Mouse (Mus musculus) kidney, embryonic 14.5 days (tissue): ENCODE data around the gene Rpl9. TPM values are rescaled to one million over a fixed set of nuclear protein-coding genes. Genes with fewer than 3 reads are reported as not detected.

Source experiments
- ATAC-seq: fragments of 200-750 bp; cut with Nextera tagmentation; 2 replicates; pipeline ENCODE4 v1.8.0; 2017; ENCODE audit warnings: moderate number of reproducible peaks, mild to moderate bottlenecking, moderate TSS enrichment, moderate library complexity; ENCODE audit not compliant: low FRiP score, low TSS enrichment
- H3K27ac ChIP-seq: fragments of 300-500 bp; sonication (generic); 2 replicates; pipeline ENCODE4 v1.5.1; 2014; ENCODE audit warnings: low read depth, mild to moderate bottlenecking, low read length, moderate library complexity, mixed read lengths
- H3K27me3 ChIP-seq: fragments of 300-500 bp; sonication (generic); 2 replicates; pipeline ENCODE4 v1.6.1; 2014; ENCODE audit warnings: mild to moderate bottlenecking, low read length; ENCODE audit not compliant: control insufficient read depth, insufficient read depth
- H3K36me3 ChIP-seq: fragments of 300-500 bp; sonication (generic); 2 replicates; pipeline ENCODE4 v1.6.1; 2014; ENCODE audit warnings: low read length, mixed read lengths; ENCODE audit not compliant: control insufficient read depth, insufficient read depth
- H3K4me1 ChIP-seq: fragments of 300-500 bp; sonication (generic); 2 replicates; pipeline ENCODE4 v1.6.1; 2014; ENCODE audit warnings: low read length, mixed read lengths; ENCODE audit not compliant: control insufficient read depth, insufficient read depth
- H3K4me2 ChIP-seq: fragments of 300-500 bp; sonication (generic); replicated peaks from 2 replicates; pipeline ENCODE4 v1.6.1; 2014; ENCODE audit warnings: low read depth, mild to moderate bottlenecking, low read length
- H3K4me3 ChIP-seq: fragments of 300-500 bp; sonication (generic); 2 replicates; pipeline ENCODE4 v1.5.1; 2014; ENCODE audit warnings: mild to moderate bottlenecking, low read length
- H3K9ac ChIP-seq: fragments of 300-500 bp; sonication (generic); 2 replicates; pipeline ENCODE4 v1.6.1; 2014; ENCODE audit warnings: low read depth, mild to moderate bottlenecking, low read length, moderate library complexity
- H3K9me3 ChIP-seq: fragments of 300-500 bp; sonication (generic); 2 replicates; pipeline ENCODE4 v1.6.1; 2016; ENCODE audit warnings: low read length; ENCODE audit not compliant: control insufficient read depth
- WGBS: fragments of 180-500 bp; shearing (Covaris S2); extraction: QIAGEN DNeasy Blood & Tissue Kit; methylation state at CpG from one replicate; pipeline ENCODE4 v1.1.7; 2014; 5-methylcytosine and 5-hydroxymethylcytosine counted together
- polyA plus RNA-seq: library from polyadenylated mRNA; unstranded; fragments of >200 nt; fragmentation: Nextera tagmentation; extraction: Ambion mirVana; gene quantifications from 2 replicates; pipeline ENCODE4 v1.2.1, GENCODE M21; 2014

The Rpl9 gene
- polyA plus RNA-seq, 1 experiment from 2014 or later, result 1,219 TPM

GRCm38 (mm10) chr5:65424215-65424614 is 33.0 kb upstream of the Rpl9 start:
- no peak overlapping the region for H3K4me2 ChIP-seq
- 0 out of 2 replicates have a peak, but pooled peaks cover 2% of the 10 kb centered on the region for H3K4me1 ChIP-seq
- no peaks in the 10 kb centered on the region for H3K27me3 ChIP-seq
- H3K9me3 ChIP-seq, result no peaks in the 10 kb centered on the region
- H3K27ac ChIP-seq, result no peak overlapping the region
- H3K4me3 ChIP-seq, result no peak overlapping the region
- peaks cover 28% of the 10 kb centered on the region; the same call in 1 of the 2 replicates for H3K36me3 ChIP-seq
- 83% methylated on average over 6 of the region's 6 CpGs for WGBS
- ATAC-seq, result no peak
- H3K9ac ChIP-seq, result no peak overlapping the region

GRCm38 (mm10) chr5:65422803-65423202 is 31.6 kb upstream of the Rpl9 start:
- peaks cover 31% of the 10 kb centered on the region; the same call in 1 of the 2 replicates for H3K36me3 ChIP-seq

GRCm38 (mm10) chr5:65420822-65421221 is 29.6 kb upstream of the Rpl9 start:
- WGBS, result 35% methylated on average over 6 of the region's 6 CpGs

More at GRCm38 (mm10) chr5:65422803-65423202, 31.6 kb upstream of the Rpl9 start:
- Histone ChIP-seq H3K9ac (no peak overlapping the region), H3K27me3 (no peaks in the 10 kb centered on the region), H3K27ac (no peak overlapping the region), H3K9me3 (no peaks in the 10 kb centered on the region), H3K4me2 (no peak overlapping the region), H3K4me1 (no peaks in the 10 kb centered on the region), H3K4me3 (no peak overlapping the region)
- peak; percentile 68; the same call in 1 of the 2 replicates for ATAC-seq
- 81% methylated on average over 8 of the region's 8 CpGs for WGBS

GRCm38 (mm10) chr5:65419136-65419535 is 27.9 kb upstream of the Rpl9 start:
- no peak overlapping the region for H3K4me2 ChIP-seq
- H3K4me3 ChIP-seq, result no peak overlapping the region
- 84% methylated on average over 10 of the region's 10 CpGs for WGBS
- H3K9ac ChIP-seq, result no peak overlapping the region
- ATAC-seq, result no peak
- no peak overlapping the region for H3K27ac ChIP-seq
- H3K9me3 ChIP-seq, result no peaks in the 10 kb centered on the region
- peaks cover 38% of the 10 kb centered on the region; the same call in 1 of the 2 replicates for H3K36me3 ChIP-seq
- peaks cover 7% of the 10 kb centered on the region; the same call in 1 of the 2 replicates for H3K4me1 ChIP-seq
- no peaks in the 10 kb centered on the region for H3K27me3 ChIP-seq

More at GRCm38 (mm10) chr5:65420822-65421221, 29.6 kb upstream of the Rpl9 start:
- no peak overlapping the region for H3K9ac ChIP-seq
- H3K36me3 ChIP-seq, result peaks cover 36% of the 10 kb centered on the region; the same call in 1 of the 2 replicates
- no peak for ATAC-seq
- H3K27ac ChIP-seq, result no peak overlapping the region
- H3K4me2 ChIP-seq, result no peak overlapping the region
- no peak overlapping the region for H3K4me3 ChIP-seq
- no peaks in the 10 kb centered on the region for H3K27me3 ChIP-seq
- no peaks in the 10 kb centered on the region for H3K9me3 ChIP-seq
- peaks cover 5% of the 10 kb centered on the region; the same call in 1 of the 2 replicates for H3K4me1 ChIP-seq

GRCm38 (mm10) chr5:65415653-65416458 is 24.6 kb upstream of the Rpl9 start:
- 21% methylated on average over 26 of the region's 26 CpGs for WGBS
- Histone ChIP-seq H3K9ac (peak overlapping the region; percentile 52; the same call in 1 of the 2 replicates), H3K4me2 (peak overlapping the region; percentile 3), H3K36me3 (peaks cover 29% of the 10 kb centered on the region; the same call in 1 of the 2 replicates), H3K9me3 (no peaks in the 10 kb centered on the region), H3K27ac (peak overlapping the region; percentile 86), H3K4me3 (no peak overlapping the region), H3K27me3 (no peaks in the 10 kb centered on the region), H3K4me1 (peaks cover 7% of the 10 kb centered on the region; the same call in 1 of the 2 replicates)
- peak; percentile 76 for ATAC-seq

GRCm38 (mm10) chr5:65407989-65408388 is 16.7 kb upstream of the Rpl9 start:
- 63% methylated on average over 12 of the region's 12 CpGs for WGBS

GRCm38 (mm10) chr5:65401251-65401994 is 10.2 kb upstream of the Rpl9 start:
- 35% methylated on average over 2 of the region's 2 CpGs for WGBS
- Histone ChIP-seq H3K9me3 (no peaks in the 10 kb centered on the region), H3K4me2 (no peak overlapping the region), H3K27ac (no peak overlapping the region), H3K4me1 (no peaks in the 10 kb centered on the region), H3K36me3 (peaks cover 67% of the 10 kb centered on the region), H3K27me3 (no peaks in the 10 kb centered on the region), H3K4me3 (no peak overlapping the region), H3K9ac (no peak overlapping the region)
- 0 out of 2 replicates have a peak, but pooled peaks have one; percentile 66 for ATAC-seq

More at GRCm38 (mm10) chr5:65407989-65408388, 16.7 kb upstream of the Rpl9 start:
- H3K4me2 ChIP-seq, result no peak overlapping the region
- ATAC-seq, result no peak
- H3K9me3 ChIP-seq, result no peaks in the 10 kb centered on the region
- H3K27ac ChIP-seq, result no peak overlapping the region
- H3K36me3 ChIP-seq, result peaks cover 43% of the 10 kb centered on the region
- H3K9ac ChIP-seq, result no peak overlapping the region
- no peaks in the 10 kb centered on the region for H3K4me1 ChIP-seq
- no peaks in the 10 kb centered on the region for H3K27me3 ChIP-seq
- H3K4me3 ChIP-seq, result no peak overlapping the region

- Histone ChIP-seq H3K4me3 (no peak overlapping the region), H3K4me2 (no peak overlapping the region), H3K27ac (no peak overlapping the region), H3K27me3 (no peaks in the 10 kb centered on the region), H3K9ac (no peak overlapping the region), H3K4me1 (peaks cover 8% of the 10 kb centered on the region; the same call in 1 of the 2 replicates), H3K9me3 (no peaks in the 10 kb centered on the region), H3K36me3 (peaks cover 43% of the 10 kb centered on the region)
- 94% methylated on average over 7 of the region's 7 CpGs for WGBS
- no peak for ATAC-seq
Measured at GRCm38 (mm10) chr5:65394425-65394824, 3.2 kb upstream of the Rpl9 start.
